Mouse (Mus musculus): ENCODE measurements around the gene Oog3.

Oog3 gene

GRCm38 (mm10) chr4:144162563-144162962 lies at the start of gene Oog3:
Gene Oog3 (minus strand): TSS chr4:144162663.
- DNase-seq: no peak

GRCm38 (mm10) chr4:144190419-144190818 lies 28.0 kb upstream of the Oog3 start, which contains the start of gene Oog2:
Gene Oog2 (plus strand): TSS chr4:144190719.
- no peak for DNase-seq
